Mouse (Mus musculus) cerebellum, adult 2 months (tissue): ENCODE measurements around the gene Npb. TPM values are rescaled to one million over a fixed set of nuclear protein-coding genes. Genes with fewer than 3 reads are reported as not detected.

Source experiments
- DNase-seq, 2 experiments: peaks; one replicate each; pipeline ENCODE4 v3.0.0; 2021
- H3K27ac ChIP-seq: fragments of 200-500 bp; 2 replicates; pipeline ENCODE4 v1.5.1; 2012; ENCODE audit warnings: low read length, control low read depth, inconsistent platforms; ENCODE audit not compliant: insufficient read depth
- H3K27me3 ChIP-seq: fragments of 200-500 bp; 2 replicates; pipeline ENCODE4 v1.6.1; 2012; ENCODE audit warnings: inconsistent platforms, mild to moderate bottlenecking, low read length, moderate library complexity; ENCODE audit not compliant: control insufficient read depth, insufficient read depth
- H3K4me1 ChIP-seq: fragments of 200-500 bp; 2 replicates; pipeline ENCODE4 v1.6.1; 2011; ENCODE audit warnings: low read length; ENCODE audit not compliant: control insufficient read depth, insufficient read depth
- H3K4me3 ChIP-seq: fragments of 200-500 bp; replicated peaks from 2 replicates; pipeline ENCODE3; 2011; ENCODE audit warnings: mild to moderate bottlenecking, low read depth, low read length, control low read depth; ENCODE audit not compliant: insufficient read depth
- CTCF ChIP-seq: fragments of 200-500 bp; IDR thresholded peaks from 2 replicates; pipeline ENCODE4 v1.5.1; 2011; ENCODE audit warnings: low read depth, mild to moderate bottlenecking, control low read depth, low read length, moderate library complexity, borderline replicate concordance; ENCODE audit not compliant: insufficient read depth
- POLR2A ChIP-seq: fragments of 200-500 bp; IDR thresholded peaks from 2 replicates; pipeline ENCODE4 v1.6.1; 2011; ENCODE audit warnings: low read length, control low read depth, borderline replicate concordance; ENCODE audit not compliant: insufficient read depth
- WGBS: fragments of 180-500 bp; shearing (Covaris S2); methylation state at CpG from one replicate; pipeline ENCODE4 v1.1.7; 2018; 5-methylcytosine and 5-hydroxymethylcytosine counted together
- polyA plus RNA-seq: library from polyadenylated mRNA; depleted of rRNA; stranded (reverse); fragments of >200 nt; gene quantifications from 2 replicates; pipeline ENCODE4 v1.2.3, GENCODE M21; 2012

Npb gene
- polyA plus RNA-seq, 1 experiment: 5.6 TPM

GRCm38 (mm10) chr11:120633520-120634343 is 25.5 kb downstream of the Npb start, which contains the start of gene Mafg:
Gene Mafg (minus strand): TSS chr11:120633600.
- DNase-seq: peak; percentile 92 to 95
- 11% methylated on average over 58 of the region's 58 CpGs for WGBS

GRCm38 (mm10) chr11:120634810-120635209 is 26.5 kb downstream of the Npb start:
- no peak for DNase-seq
- no peak overlapping the region for H3K27ac ChIP-seq
- peaks cover 14% of the 10 kb centered on the region for H3K4me1 ChIP-seq
- WGBS: 78% methylated on average over 5 of the region's 5 CpGs
- H3K27me3 ChIP-seq: no peaks in the 10 kb centered on the region
- TF ChIP-seq CTCF (no peak), POLR2A (no peak)
- H3K4me3 ChIP-seq: no peak overlapping the region

More at GRCm38 (mm10) chr11:120633520-120634343, 25.5 kb downstream of the Npb start, which contains the start of gene Mafg:
- H3K27ac ChIP-seq: peak within 1 kb of the TSS; percentile 49; the same call in 1 of the 2 replicates
- H3K4me3 ChIP-seq: peak within 1 kb of the TSS; percentile 65
- no peak for TF ChIP-seq CTCF
- no peak for TF ChIP-seq POLR2A
- no peaks in the 10 kb centered on the region for H3K27me3 ChIP-seq
- H3K4me1 ChIP-seq: peaks cover 19% of the 10 kb centered on the region

GRCm38 (mm10) chr11:120641255-120641654 is 33.0 kb downstream of the Npb start:
- DNase-seq: no peak
- WGBS: 63% methylated on average over 9 of the region's 9 CpGs
- Histone ChIP-seq H3K4me1 (no peaks in the 10 kb centered on the region), H3K27ac (no peak overlapping the region), H3K4me3 (no peak overlapping the region), H3K27me3 (no peaks in the 10 kb centered on the region)
- TF ChIP-seq POLR2A (no peak), CTCF (no peak)

- 89% methylated on average over 8 of the region's 8 CpGs for WGBS
- Histone ChIP-seq H3K4me1 (no peaks in the 10 kb centered on the region), H3K27me3 (no peaks in the 10 kb centered on the region), H3K27ac (no peak overlapping the region), H3K4me3 (no peak overlapping the region)
- TF ChIP-seq CTCF (no peak), POLR2A (no peak)
- no peak for DNase-seq
Observed at GRCm38 (mm10) chr11:120641869-120642268, 33.6 kb downstream of the Npb start.

GRCm38 (mm10) chr11:120642939-120643600 is 34.8 kb downstream of the Npb start:
- 1% methylated on average over 18 of the region's 18 CpGs for WGBS
- no peak for TF ChIP-seq CTCF
- no peak for TF ChIP-seq POLR2A
- H3K4me1 ChIP-seq: no peaks in the 10 kb centered on the region
- no peaks in the 10 kb centered on the region for H3K27me3 ChIP-seq
- DNase-seq: no peak
- H3K27ac ChIP-seq: no peak overlapping the region
- H3K4me3 ChIP-seq: peak overlapping the region; percentile 63

GRCm38 (mm10) chr11:120643601-120643987 is 35.3 kb downstream of the Npb start, which contains the start of gene Pycr1:
Gene Pycr1 (minus strand): TSS chr11:120643769.
- H3K27ac ChIP-seq: no peak within 1 kb of the TSS
- TF ChIP-seq CTCF (no peak), POLR2A (no peak)
- H3K4me1 ChIP-seq: no peaks in the 10 kb centered on the region
- peak within 1 kb of the TSS; percentile 63 for H3K4me3 ChIP-seq
- H3K27me3 ChIP-seq: no peaks in the 10 kb centered on the region
- peak; percentile 95 for DNase-seq
- under 1% methylated on average over 15 of the region's 15 CpGs for WGBS

- no peaks in the 10 kb centered on the region for H3K27me3 ChIP-seq
- 90% methylated on average over 35 of the region's 35 CpGs for WGBS
- TF ChIP-seq POLR2A (no peak), CTCF (no peak)
- H3K4me3 ChIP-seq: no peak overlapping the region
- no peak overlapping the region for H3K27ac ChIP-seq
- DNase-seq: peak in 1 of 2 experiments; percentile 42
- H3K4me1 ChIP-seq: no peaks in the 10 kb centered on the region
Observed at GRCm38 (mm10) chr11:120647047-120647830, 39.0 kb downstream of the Npb start.
